Mouse (Mus musculus) cerebellum, adult 18-20 months (tissue): ENCODE measurements around the gene Zfp276.
A peak's percentile ranks its signal among the peaks of the same experiment; 100 is the strongest.
"Not testable (repeated sequence)": the region's sequence is repeated elsewhere in the genome, so short reads cannot be mapped to it uniquely, and the experiment has no call there.

ENCODE experiments used
- DNase-seq, 2 experiments: peaks; one replicate each; pipeline ENCODE4 v3.0.0; 2021

The Zfp276 gene

DNA sequence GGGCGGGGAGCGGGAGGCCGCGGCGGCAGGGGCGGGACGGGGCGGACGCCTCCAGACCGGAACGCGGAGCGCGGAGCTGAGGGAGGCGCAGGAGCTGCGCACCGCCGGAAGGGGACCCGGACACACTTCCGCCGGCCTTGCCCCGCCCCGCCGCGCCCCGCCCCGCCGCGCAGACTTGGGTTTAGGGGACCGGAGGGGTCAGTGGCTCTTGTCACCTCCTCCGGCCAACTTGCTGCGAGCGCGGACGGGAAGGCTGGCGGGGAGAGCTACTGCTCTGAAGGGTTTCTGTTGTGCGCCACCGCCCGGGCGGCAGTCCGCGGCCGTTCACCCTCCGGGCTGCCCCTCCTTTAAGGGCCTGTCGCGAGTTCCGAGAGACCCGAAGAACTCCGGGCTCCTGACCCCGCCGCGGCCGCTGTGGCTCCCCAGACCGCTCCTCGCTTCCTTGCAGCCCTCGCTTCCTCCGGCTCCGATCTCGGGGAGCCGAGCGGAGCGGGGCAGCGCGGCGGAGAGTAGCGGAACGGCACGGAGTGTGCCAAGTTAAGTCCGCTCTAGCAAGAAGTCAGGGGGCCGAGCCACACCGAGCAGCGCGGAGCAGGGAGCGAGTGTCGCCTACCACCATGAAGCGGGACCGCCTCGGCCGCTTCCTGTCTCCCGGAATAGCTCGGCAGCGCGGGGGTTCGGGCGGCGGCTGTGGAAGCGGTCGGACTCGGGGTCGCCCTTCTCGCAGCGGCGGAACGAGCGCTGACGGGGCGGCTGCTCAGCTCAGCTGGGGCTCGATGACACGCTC is at the start of gene Zfp276, which contains the start of gene Vps9d1:
TSS of gene Zfp276 (plus strand) at position 97 of the 787 bp plus-strand sequence.
TSS of gene Vps9d1 (minus strand) at position 250 of the 787 bp plus-strand sequence.
- peak; percentile 79 to 90 for DNase-seq

DNA sequence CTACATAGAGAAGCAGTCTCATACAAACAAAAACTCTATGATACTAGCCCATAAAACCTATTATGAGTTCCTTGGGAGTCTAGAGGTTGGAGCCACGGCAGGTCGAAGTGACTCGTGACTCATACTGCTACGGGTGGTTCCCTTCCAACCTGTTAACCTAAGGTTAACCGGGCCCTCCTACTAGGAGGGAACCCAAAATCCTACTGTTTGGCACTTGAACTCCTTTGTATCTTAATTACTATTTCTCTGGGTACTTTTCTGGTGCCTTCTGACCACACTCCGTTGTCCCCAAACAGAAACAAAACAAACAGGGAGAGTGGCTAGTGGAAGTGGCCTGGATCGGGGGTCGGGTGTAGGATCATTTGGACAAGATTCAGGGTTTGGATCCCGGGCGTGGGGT is 42.1 kb upstream of the Zfp276 start:
- DNase-seq: no peak

DNA sequence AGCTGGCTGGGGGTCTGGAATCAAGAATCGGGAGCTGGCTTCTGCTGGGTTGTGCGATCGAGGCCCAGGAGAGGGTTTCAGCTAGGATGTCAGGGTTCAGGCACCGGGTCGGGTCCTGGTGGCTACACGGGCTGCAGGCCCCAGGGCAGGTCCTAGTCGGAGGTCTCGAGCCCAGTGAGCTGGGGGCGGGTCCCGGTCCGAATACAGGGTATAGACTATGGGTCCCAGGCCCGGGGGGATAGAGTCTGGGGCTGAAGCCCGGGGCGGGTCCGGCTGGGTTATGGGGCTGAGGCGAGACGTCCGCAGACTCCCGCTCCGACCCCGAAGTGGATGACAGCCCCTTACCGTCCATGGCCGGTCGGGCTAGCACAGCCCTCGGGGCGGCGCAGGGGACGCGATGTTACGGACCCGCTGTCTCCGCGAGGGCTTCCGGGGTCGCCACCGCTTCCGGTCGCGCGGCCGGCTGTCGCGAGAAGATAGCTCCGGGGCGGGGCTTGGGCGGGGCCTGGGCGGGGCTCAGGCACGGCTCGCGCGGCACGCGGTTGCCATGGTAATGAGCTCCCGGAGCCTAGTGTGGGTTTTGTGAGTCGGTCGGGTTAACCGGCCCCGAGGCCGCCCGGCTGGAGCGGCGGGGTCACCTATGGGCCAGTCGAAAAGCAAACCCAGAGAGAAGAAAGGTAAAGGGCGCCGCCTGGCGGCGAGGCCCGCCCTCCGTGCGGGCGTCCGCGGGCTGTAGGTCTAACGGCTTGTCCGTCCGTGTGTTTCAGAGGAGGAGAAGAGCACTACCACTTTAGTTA is 41.5 kb upstream of the Zfp276 start, which contains the start of the genes Chmp1a and Spata33:
TSS of gene Chmp1a (minus strand) at position 443 of the 797 bp plus-strand sequence.
TSS of gene Spata33 (plus strand) at position 512 of the 797 bp plus-strand sequence.
- peak; percentile 85 to 88 for DNase-seq

DNA sequence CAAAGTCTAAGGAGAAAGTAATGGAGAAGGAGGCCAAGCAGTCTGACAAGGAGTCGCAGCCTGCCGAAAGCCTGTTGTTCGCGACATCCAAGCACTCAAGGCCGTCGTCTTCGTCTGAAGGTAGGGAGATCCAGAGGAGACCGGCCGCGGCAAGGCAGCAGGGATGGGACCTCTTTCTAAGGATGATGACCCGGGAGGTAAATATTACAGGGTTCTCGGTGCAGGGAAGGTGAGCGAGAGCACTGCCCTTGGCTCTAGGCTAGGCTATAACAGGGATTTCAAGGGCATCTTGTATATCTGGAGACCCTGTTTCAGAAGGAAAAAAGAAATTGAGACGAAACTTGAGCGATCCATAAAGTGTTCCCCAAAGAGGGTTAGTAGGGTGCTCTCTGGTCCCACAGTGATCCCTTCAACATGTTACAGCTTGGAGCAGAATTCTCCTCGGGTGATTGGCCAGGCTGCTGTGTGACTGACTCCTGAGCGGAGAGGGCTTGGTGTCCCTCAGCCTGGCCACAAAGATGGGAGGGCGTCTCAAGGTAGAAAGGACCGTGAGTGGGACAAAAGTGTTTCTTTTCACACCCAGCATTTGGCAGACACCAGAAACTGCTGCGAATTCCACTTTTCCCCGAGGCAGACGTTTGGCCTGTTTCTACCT is 40.8 kb upstream of the Zfp276 start:
- no peak for DNase-seq

DNA sequence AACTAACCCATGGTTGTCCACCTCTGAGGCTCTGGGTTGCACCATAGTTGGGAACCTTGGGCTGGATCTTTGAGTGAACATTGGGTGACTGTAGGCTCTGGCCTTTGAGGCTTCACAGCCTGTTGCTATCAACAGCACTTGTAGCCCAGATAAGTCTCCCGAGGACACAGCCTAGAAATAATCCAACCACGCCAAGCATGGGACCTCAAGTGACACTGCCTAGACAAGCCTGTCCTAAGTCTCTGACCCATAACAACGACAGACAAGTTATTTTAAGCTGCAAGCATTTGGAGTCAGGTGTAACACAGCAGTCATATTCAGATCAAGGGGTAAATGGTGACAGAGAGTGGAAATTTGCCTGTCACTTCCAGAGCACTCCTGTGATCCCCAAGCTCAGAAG is 38.6 kb upstream of the Zfp276 start:
- DNase-seq: no peak

DNA sequence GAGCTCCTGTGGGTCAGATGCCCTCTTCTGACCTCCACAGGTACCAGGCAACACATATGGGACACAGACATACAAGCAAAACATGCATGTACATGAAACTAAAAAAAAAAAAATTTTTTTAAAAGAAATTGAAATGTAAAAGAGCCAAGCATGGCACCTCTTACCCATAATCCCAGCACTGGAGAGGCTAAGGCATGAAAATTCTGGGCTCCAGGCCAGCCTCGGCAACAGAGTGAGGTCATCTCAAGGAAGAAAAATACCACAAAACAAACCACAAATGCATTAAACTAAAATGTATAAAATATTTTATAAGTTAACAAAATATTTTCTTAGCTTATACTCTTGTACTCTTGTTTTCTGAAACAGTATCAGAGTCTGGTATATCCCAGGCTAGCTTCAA is 33.1 kb upstream of the Zfp276 start:
- DNase-seq: no peak

DNA sequence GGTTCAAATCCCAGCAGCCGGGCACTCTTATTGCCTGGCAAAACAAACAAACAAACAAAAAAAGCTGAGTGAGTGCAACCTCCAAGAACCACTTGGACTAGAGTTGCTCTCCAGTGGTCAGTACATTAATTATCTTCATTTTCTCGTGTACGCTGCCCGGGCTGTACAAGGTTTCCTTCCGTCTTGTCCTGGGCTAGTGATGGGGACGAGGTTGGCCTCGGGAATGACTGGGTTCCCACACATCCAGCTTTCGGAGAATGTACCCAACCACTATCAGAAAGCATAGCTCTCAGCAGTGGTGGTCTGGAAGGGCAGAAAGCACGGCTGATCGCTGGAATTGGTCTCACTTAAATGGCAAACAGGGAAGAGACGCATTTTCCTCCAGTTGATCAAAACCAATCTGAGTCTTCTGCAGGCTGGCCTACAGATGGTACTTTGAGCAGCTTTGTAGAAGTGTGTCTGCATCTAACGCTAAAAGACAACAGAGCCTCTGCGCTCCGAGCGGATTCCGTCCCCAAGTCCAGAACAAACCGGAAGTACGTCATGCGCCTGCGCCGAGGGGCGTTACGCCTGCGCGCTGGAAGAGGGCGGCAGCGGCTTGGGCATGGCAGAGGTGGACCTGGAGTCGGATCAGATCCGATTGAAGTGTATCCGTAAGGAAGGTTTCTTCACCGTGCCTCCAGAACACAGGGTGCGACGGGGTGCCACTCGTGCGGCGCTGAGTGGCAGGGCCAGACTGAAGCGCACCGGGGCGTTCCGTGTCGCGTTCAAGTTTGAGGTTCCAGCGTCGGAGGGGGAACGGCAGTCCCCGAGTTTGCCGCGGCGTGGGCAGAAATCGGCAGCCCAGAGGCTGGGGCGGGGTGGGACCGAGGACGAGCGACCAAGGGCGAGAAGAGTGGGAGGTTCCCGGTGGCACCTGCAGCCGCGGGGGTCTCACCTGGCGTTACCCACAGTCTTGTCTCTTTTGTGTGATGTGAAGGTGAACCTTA is 29.4 kb upstream of the Zfp276 start, which contains the start of gene Cdk10:
TSS of gene Cdk10 (plus strand) at position 565 of the 989 bp plus-strand sequence.
- peak; percentile 95 to 97 for DNase-seq

DNA sequence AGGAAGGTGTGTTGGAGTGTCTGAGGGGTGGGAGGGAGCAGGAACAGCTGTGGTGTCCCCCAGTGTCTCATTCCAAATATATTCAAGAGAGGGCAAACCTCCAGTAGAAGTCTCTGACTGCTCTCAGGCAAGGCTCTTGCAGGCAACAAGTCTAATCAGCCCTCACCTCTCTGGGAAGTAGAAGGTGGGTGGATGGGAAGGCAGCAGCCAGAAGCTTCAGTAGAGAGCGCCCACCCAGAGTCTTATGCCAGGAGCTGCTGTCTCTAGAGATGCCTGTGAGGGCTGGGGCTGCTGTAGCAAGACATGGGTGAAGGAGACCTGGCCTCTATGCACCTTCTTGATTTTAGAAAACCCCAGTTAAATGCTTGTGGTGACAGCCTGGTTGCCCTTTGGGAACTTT is 25.6 kb upstream of the Zfp276 start:
- DNase-seq: no peak

DNA sequence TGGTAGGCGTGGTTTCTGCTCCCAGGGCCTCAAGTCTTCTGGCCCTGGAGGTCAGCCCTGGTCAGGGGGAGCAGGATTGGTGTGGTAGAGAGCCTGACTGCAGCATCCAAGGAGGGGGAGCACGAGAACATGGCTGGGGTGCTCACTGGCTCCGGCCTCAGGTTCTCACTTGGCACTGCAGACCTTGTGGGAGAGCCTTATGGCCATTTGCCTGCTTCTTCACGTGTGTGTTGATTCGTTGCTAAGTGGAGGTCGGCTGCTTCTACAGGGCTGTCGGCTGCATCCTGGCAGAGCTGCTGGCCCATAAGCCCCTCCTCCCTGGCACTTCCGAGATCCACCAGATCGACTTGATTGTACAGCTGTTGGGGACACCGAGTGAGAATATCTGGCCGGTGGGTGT is 23.7 kb upstream of the Zfp276 start:
- not testable (repeated sequence) for DNase-seq

DNA sequence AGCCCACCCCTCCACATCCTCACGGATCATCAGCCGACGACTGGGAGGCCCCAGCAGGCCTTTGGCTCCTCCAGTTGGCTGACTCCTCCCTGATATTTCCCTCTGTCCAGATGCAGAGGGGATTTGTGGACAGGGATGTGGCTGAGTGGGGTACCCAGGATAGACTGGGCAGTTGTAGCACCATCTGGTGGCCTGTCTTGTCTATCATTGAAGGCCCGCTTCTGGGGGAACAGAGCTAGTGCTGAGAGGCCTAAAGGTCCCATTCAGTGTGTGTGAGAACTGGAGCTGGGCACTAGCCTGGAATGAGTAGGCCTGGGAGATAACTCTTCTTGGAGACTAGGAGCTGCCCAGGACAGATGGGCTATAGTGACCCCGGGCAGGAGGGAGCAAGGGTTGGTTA is 22.3 kb upstream of the Zfp276 start:
- DNase-seq: no peak

DNA sequence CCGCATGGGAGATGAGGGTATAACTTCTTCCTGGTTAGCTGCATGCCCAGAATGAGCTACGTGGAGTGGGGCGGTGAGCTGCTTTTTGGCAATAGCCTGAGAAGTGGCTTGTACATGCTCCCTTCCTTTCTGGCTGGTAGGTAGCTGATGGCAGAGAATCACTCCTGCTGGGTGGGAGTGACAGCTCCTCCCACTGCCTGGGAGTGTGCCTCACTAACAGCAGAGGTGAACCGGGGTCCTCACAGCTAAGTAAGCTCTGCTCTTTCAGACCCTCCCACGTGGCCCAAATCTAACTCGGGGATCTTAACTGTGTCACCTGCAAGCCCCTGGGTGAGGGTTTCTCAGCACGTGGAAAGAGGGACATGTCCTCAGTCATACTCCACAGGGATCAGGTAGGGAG is 21.4 kb upstream of the Zfp276 start:
- DNase-seq: no peak

DNA sequence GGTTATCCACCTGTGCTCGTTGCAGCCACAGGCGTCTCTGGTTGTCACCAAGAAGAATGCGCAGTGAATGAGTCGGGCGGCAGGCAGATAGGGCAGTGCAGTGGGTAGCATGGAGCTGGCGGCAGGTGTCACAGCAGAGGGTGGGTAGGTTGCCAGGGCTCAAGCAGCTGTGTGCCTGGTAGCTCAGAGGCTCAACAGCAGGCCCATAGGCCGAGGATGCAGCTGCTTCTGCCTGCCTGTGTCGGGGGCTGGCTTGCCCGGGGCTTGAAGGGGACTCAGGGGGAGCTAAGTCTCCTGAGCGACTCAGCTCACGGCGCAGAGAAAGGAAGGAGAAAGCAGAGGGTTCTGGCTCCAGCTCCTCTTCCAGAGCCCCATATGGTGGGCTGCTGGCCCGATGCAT is 20.7 kb upstream of the Zfp276 start:
- no peak for DNase-seq

DNA sequence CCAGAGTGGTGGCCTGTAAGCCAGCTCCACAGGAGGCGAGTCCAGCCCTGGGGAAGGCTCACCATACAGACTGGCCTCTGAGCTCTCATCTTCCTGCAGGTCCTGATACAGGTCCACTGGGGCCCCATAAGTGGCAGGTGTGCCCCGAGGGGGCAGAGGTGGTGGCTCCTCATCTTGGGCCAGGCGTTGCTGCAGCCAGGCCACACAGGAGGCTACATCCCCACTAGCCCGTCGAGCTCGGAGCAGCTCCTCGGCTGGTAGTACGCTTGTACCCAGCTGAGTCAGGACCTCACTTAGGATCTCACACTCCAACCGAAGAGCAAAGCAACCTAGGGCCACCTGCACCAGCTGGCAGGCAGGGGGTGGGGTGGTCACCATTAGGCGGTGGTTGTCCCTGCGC is 20.2 kb upstream of the Zfp276 start:
- DNase-seq: peak in 1 of 2 experiments; percentile 31

DNA sequence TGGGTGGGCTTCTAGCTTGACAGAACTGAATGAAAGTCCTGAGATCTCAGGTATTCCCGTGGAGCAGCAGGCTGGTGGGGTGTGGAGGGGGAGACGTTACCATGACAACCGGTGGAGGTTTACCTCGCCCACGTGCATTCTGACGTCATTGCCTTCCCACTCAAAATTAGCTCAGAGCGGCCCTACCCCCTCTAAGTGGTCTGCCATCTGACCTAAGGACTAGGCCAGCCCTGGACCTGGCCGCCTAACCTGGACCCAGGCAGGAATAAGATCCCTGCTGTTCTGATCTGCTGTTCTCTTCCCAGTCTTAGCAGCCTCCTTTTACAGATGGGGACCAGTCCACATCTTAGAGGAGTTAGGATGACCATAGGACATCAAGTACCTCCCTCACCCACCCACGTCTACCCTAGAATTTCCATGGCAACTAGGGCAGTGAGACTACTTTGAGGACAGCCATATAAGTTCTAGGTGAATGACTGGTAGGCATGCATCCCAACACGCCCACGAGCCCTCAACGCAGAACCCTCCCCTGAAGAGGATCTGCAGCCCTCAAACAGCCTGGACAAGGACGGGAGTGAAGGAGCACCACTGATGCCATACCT is 19.0 kb upstream of the Zfp276 start:
- peak; percentile 57 to 66 for DNase-seq

DNA sequence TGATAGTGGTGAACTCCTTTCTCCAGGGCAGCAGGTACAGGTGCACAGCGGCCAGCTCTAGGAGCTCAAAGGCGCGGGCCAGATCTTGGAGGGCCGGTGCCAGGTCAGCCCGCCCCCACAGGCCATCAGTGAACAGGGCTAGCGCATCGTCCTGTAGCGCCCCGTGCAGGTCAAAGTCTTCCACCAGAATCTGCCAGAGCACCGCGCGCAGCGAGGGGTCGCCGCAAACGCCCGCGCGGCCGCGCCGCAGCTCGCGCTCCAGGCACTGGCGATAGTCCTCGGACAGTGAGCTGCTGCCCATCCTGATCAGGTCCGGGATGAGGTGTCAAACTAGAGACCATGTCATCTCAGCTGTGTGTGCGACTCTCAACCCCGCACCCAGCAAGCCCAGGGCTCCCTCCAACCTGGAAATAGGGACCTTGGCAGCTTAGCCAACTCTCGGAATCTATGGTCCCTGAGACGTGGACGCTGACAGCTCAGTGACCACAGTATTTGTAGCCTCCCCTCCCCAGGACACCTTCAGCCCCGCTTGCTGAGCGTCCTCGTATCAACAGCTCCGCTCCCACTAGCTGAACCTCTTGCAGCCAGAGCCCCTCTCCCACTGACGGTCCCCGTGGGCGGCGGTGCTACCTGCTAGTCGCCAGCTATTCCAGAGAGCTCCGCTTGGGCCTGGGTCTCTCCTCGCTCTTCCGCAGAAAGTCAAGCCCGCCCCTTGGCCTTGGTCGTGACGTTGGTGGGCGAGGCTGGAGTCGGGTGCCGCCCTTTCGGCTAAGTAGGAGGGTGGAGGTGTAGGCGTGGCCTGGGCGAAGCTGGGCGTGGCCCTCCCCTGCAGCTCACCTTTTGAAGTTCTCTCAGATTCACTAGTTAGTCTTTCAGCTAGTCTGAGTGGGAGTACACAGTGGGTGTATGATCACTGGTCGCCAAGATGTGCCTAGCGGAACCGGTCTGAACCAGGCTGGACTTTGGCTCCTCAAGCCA is 18.2 kb upstream of the Zfp276 start, which contains the start of gene Spata2l:
TSS of gene Spata2l (minus strand) at position 714 of the 978 bp plus-strand sequence.
- DNase-seq: peak; percentile 86 to 91

DNA sequence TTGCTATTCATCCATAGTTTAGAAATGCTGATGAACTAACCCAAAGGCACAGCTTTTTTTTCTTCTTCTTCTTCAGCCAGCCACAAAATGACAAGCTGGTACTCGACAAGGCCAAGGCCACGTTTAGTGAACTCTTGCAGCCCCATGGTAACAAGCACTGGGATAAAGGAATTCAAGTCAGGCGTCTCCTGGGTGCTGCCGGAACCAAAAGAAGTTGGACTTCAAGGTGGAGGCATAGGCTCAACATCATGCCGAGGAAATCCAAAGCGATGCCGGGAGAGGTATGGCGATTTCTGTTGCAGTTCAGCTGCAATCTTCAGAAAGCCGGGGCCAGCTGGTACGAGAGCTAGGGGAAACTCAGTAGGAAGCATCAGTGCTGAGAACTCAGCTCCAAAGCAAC is 14.6 kb upstream of the Zfp276 start:
- no peak for DNase-seq

DNA sequence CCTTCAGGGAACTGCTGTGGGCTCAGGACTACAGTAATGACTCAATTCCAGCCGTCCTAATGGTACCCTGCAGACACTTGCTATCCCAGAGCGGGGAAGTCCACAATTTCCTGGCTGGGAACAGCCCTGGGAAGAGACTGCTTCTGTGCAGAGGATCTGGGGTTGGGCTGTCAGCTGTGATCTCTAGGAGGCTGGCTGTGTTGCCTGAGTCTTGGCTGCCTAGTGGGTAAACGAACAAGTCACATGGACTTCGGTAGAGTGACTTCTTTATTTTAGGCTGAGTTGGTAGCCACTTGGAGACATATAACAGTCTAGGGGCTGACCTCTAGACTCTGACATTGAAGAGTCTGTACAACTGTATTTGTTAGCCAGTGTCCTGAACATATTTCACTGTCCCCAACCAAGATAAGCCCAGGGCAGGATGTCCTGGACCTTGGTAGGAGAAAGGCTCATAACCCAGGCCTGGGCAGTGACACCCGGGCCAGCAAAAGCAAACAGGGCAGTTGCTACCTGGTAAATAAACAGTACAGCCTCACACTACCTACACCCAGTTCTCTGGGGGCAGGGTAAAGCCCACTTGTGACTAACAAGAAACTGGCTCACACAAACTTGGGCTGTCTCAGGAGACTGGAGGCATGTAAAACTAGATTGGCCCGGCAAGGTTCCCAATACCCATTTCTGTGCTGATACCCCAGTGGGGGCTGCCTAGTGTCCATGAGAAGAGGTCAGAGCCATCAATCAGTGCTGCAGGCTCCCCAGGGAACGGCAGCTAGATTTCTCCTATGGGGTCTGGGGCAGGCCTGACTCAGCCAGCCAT is 11.7 kb upstream of the Zfp276 start:
- no peak for DNase-seq

DNA sequence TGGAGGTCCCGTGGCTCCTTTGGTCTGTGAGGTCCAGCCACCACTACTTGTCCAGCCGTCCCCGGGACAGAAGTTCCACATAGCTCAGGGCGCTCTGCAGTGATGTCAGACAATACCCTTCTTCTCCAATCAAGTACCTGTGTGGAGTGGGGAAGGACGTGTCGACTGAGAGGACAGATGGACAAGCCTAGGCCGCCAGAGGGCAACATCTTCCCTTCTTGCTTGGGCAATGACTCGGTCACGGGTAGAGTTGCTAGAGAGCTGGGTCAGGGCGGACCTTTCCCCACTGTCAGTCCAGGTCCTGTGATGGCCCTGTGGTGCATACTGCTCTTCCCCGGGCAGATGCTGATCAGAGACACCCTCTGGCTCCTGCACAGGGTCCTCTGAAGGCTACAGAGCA is 10.9 kb upstream of the Zfp276 start:
- no peak for DNase-seq

DNA sequence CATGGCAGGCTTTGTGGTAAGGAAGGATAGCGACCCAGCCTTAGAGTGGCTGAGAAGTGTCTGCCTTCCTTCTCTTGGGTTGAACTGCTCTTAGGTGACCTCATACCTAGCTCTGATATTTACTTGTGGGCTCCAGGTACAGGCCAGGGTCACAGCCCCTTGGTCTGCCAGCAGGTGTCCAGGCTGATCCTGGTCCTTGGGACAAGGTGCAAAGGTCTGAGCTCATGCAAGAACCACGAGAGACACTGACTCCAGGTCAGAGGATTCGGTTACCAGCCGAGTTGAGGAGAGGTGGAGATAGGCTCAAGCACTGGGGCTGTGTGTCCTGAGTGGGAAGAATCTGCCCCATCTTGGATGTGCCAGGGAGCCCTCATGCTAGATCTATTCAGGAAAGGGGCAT is 9.6 kb upstream of the Zfp276 start:
- no peak for DNase-seq
